Mouse (Mus musculus) heart, embryonic 16.5 days (tissue): ENCODE measurements around the gene Pmel. TPM values are rescaled to one million over a fixed set of nuclear protein-coding genes. Genes with fewer than 3 reads are reported as not detected.

ENCODE experiments used
- ATAC-seq: fragments of 200-750 bp; cut with Nextera tagmentation; replicated peaks from 2 replicates; pipeline ENCODE4 v1.8.0; 2017; ENCODE audit warnings: moderate number of reproducible peaks; ENCODE audit not compliant: insufficient read depth, low FRiP score; ENCODE audit errors: extremely low read depth
- H3K27ac ChIP-seq: fragments of 300-500 bp; sonication (generic); 2 replicates; pipeline ENCODE4 v1.5.1; 2014; ENCODE audit warnings: mild to moderate bottlenecking, low read length, control low read depth, moderate library complexity
- H3K27me3 ChIP-seq: fragments of 300-500 bp; sonication (generic); 2 replicates; pipeline ENCODE4 v1.6.1; 2014; ENCODE audit warnings: low read length, mixed read lengths; ENCODE audit not compliant: control insufficient read depth, insufficient read depth
- H3K36me3 ChIP-seq: fragments of 300-500 bp; sonication (generic); 2 replicates; pipeline ENCODE4 v1.6.1; 2014; ENCODE audit not compliant: control insufficient read depth, insufficient read depth
- H3K4me1 ChIP-seq: fragments of 300-500 bp; sonication (generic); 2 replicates; pipeline ENCODE4 v1.6.1; 2014; ENCODE audit warnings: low read length, mixed read lengths; ENCODE audit not compliant: control insufficient read depth, insufficient read depth
- H3K4me2 ChIP-seq: fragments of 300-500 bp; sonication (generic); 2 replicates; pipeline ENCODE4 v1.6.1; 2014; ENCODE audit warnings: low read depth, mild to moderate bottlenecking, control low read depth, low read length
- H3K4me3 ChIP-seq: fragments of 300-500 bp; sonication (generic); 2 replicates; pipeline ENCODE4 v1.5.1; 2014; ENCODE audit warnings: mild to moderate bottlenecking, control low read depth, low read length
- H3K9ac ChIP-seq: fragments of 300-500 bp; sonication (generic); 2 replicates; pipeline ENCODE4 v1.6.1; 2014; ENCODE audit warnings: low read length, control low read depth
- H3K9me3 ChIP-seq: fragments of 300-500 bp; sonication (generic); replicated peaks from 2 replicates; pipeline ENCODE4 v1.6.1; 2016; ENCODE audit warnings: low read length; ENCODE audit not compliant: control insufficient read depth
- WGBS: fragments of 180-500 bp; shearing (Covaris S2); extraction: QIAGEN DNeasy Blood & Tissue Kit; methylation state at CpG from one replicate; pipeline ENCODE4 v1.1.7; 2014; 5-methylcytosine and 5-hydroxymethylcytosine counted together
- polyA plus RNA-seq: library from polyadenylated mRNA; unstranded; fragments of >200 nt; fragmentation: Nextera tagmentation; extraction: Ambion mirVana; gene quantifications from 2 replicates; pipeline ENCODE4 v1.2.1, GENCODE M21; 2015

The Pmel gene
- polyA plus RNA-seq, 1 experiment from 2014 or later, result 1.7 TPM

GRCm38 (mm10) chr10:128665806-128666205, 38.2 kb upstream of the Pmel start:
- Histone ChIP-seq H3K27me3 (no peaks in the 10 kb centered on the region), H3K4me2 (no peak overlapping the region), H3K4me3 (no peak overlapping the region), H3K9ac (no peak overlapping the region), H3K4me1 (no peaks in the 10 kb centered on the region), H3K36me3 (0 out of 2 replicates have a peak, but pooled peaks cover 1% of the 10 kb centered on the region), H3K27ac (no peak overlapping the region), H3K9me3 (no peaks in the 10 kb centered on the region)
- ATAC-seq, result no peak
- WGBS, result 90% methylated on average over 2 of the region's 2 CpGs

- ATAC-seq, result peak; percentile 34; the same call in 1 of the 2 replicates
- Histone ChIP-seq H3K27me3 (no peaks in the 10 kb centered on the region), H3K27ac (peak overlapping the region; percentile 26; the same call in 1 of the 2 replicates), H3K9me3 (no peaks in the 10 kb centered on the region), H3K4me1 (peaks cover 5% of the 10 kb centered on the region), H3K4me2 (peak overlapping the region; percentile 93), H3K36me3 (0 out of 2 replicates have a peak, but pooled peaks cover 3% of the 10 kb centered on the region), H3K4me3 (peak overlapping the region; percentile 81), H3K9ac (peak overlapping the region; percentile 78)
- 1% methylated on average over 42 of the region's 42 CpGs for WGBS
Measured at GRCm38 (mm10) chr10:128668790-128669672, 35.0 kb upstream of the Pmel start.

GRCm38 (mm10) chr10:128671148-128671547, 32.8 kb upstream of the Pmel start:
- Histone ChIP-seq H3K4me2 (no peak overlapping the region), H3K4me1 (peaks cover 8% of the 10 kb centered on the region), H3K36me3 (0 out of 2 replicates have a peak, but pooled peaks cover 3% of the 10 kb centered on the region), H3K27ac (no peak overlapping the region), H3K9me3 (no peaks in the 10 kb centered on the region), H3K4me3 (no peak overlapping the region), H3K27me3 (no peaks in the 10 kb centered on the region), H3K9ac (no peak overlapping the region)
- 91% methylated on average over 9 of the region's 9 CpGs for WGBS
- no peak for ATAC-seq

GRCm38 (mm10) chr10:128673763-128674468, 30.1 kb upstream of the Pmel start, which contains the start of gene Suox:
Suox (minus strand) TSS chr10:128674073.
- under 1% methylated on average over 58 of the region's 60 CpGs for WGBS
- peak within 1 kb of the TSS; percentile 77 for H3K4me2 ChIP-seq
- H3K9ac ChIP-seq, result peak within 1 kb of the TSS; percentile 79
- H3K4me1 ChIP-seq, result peaks cover 8% of the 10 kb centered on the region
- peak within 1 kb of the TSS; percentile 67 for H3K27ac ChIP-seq
- peak within 1 kb of the TSS; percentile 85 for H3K4me3 ChIP-seq
- ATAC-seq, result peak; percentile 94
- no peaks in the 10 kb centered on the region for H3K27me3 ChIP-seq
- 0 out of 2 replicates have a peak, but pooled peaks cover 3% of the 10 kb centered on the region for H3K36me3 ChIP-seq
- H3K9me3 ChIP-seq, result no peaks in the 10 kb centered on the region

GRCm38 (mm10) chr10:128674469-128675008, 29.5 kb upstream of the Pmel start:
- Histone ChIP-seq H3K4me1 (peaks cover 8% of the 10 kb centered on the region), H3K27me3 (no peaks in the 10 kb centered on the region), H3K4me3 (peak overlapping the region; percentile 85), H3K9ac (peak overlapping the region; percentile 79), H3K4me2 (peak overlapping the region; percentile 77), H3K9me3 (no peaks in the 10 kb centered on the region), H3K27ac (peak overlapping the region; percentile 67), H3K36me3 (0 out of 2 replicates have a peak, but pooled peaks cover 3% of the 10 kb centered on the region)
- WGBS, result 2% methylated on average over 9 of the region's 9 CpGs
- no peak for ATAC-seq

GRCm38 (mm10) chr10:128695411-128695991, 8.5 kb upstream of the Pmel start:
- no peak; the same call in 1 of the 2 replicates for ATAC-seq
- under 1% methylated on average over 22 of the region's 22 CpGs for WGBS
- H3K27me3 ChIP-seq, result no peaks in the 10 kb centered on the region
- H3K4me2 ChIP-seq, result peak overlapping the region; percentile 68
- peak overlapping the region; percentile 98 for H3K27ac ChIP-seq
- H3K4me1 ChIP-seq, result peaks cover 20% of the 10 kb centered on the region
- H3K36me3 ChIP-seq, result peaks cover 15% of the 10 kb centered on the region
- peak overlapping the region; percentile 93 for H3K4me3 ChIP-seq
- peak overlapping the region; percentile 96 for H3K9ac ChIP-seq
- no peaks in the 10 kb centered on the region for H3K9me3 ChIP-seq

GRCm38 (mm10) chr10:128695992-128696807, 7.8 kb upstream of the Pmel start, which contains the start of gene Rab5b:
Rab5b (minus strand) TSS chr10:128696264.
- Histone ChIP-seq H3K36me3 (peaks cover 18% of the 10 kb centered on the region), H3K27me3 (no peaks in the 10 kb centered on the region), H3K4me1 (peaks cover 20% of the 10 kb centered on the region), H3K9ac (peak within 1 kb of the TSS; percentile 96), H3K4me2 (peak within 1 kb of the TSS; percentile 72), H3K4me3 (peak within 1 kb of the TSS; percentile 93), H3K9me3 (no peaks in the 10 kb centered on the region), H3K27ac (peak within 1 kb of the TSS; percentile 98)
- ATAC-seq, result peak; percentile 98
- WGBS, result under 1% methylated on average over 40 of the region's 40 CpGs
